Mouse (Mus musculus) adrenal gland, adult 8-10 months (tissue): Measurements from ENCODE around the gene Olfr1440. TPM values are rescaled to one million over a fixed set of nuclear protein-coding genes. Genes with fewer than 3 reads are reported as not detected.

Source experiments
- DNase-seq: peaks from one replicate; pipeline ENCODE4 v3.0.0; 2022
- total RNA-seq, 4 experiments: library from RNA; stranded (reverse); gene quantifications; 2 replicates each; pipeline ENCODE4 v1.2.4; 2022

Olfr1440 gene
- total RNA-seq, result not detected

- DNase-seq, result no peak
Measured at GRCm38 (mm10) chr19:12386979-12387378, at the start of gene Olfr1440. TSS of gene Olfr1440 (plus strand) at chr19:12387279.

- DNase-seq, result no peak
Measured at GRCm38 (mm10) chr19:12373004-12373403, 14.1 kb upstream of the Olfr1440 start.

- no peak for DNase-seq
Measured at GRCm38 (mm10) chr19:12374465-12375025, 12.5 kb upstream of the Olfr1440 start.

- no peak for DNase-seq
Measured at GRCm38 (mm10) chr19:12413737-12414136, 26.7 kb downstream of the Olfr1440 start.

- no peak for DNase-seq
Measured at GRCm38 (mm10) chr19:12417361-12417760, 30.3 kb downstream of the Olfr1440 start, which contains the start of gene Olfr1441. TSS of gene Olfr1441 (plus strand) at chr19:12417433.

GRCm38 (mm10) chr19:12418312-12418711, 31.2 kb downstream of the Olfr1440 start:
- DNase-seq, result no peak

GRCm38 (mm10) chr19:12420555-12420954, 33.5 kb downstream of the Olfr1440 start:
- DNase-seq, result no peak

- DNase-seq, result no peak
Measured at GRCm38 (mm10) chr19:12421680-12422079, 34.6 kb downstream of the Olfr1440 start.

- no peak for DNase-seq
Measured at GRCm38 (mm10) chr19:12427101-12427500, 40.0 kb downstream of the Olfr1440 start.

- DNase-seq, result no peak
Measured at GRCm38 (mm10) chr19:12427605-12428004, 40.5 kb downstream of the Olfr1440 start, which contains the start of gene Pfpl. TSS of gene Pfpl (plus strand) at chr19:12427905.

GRCm38 (mm10) chr19:12433033-12433432, 46.0 kb downstream of the Olfr1440 start:
- no peak for DNase-seq

GRCm38 (mm10) chr19:12435011-12435416, 47.9 kb downstream of the Olfr1440 start:
- DNase-seq, result no peak

GRCm38 (mm10) chr19:12435750-12436524, 48.9 kb downstream of the Olfr1440 start:
- DNase-seq, result no peak

- no peak for DNase-seq
Measured at GRCm38 (mm10) chr19:12439581-12439980, 52.5 kb downstream of the Olfr1440 start.

GRCm38 (mm10) chr19:12440103-12440725, 53.1 kb downstream of the Olfr1440 start:
- DNase-seq, result no peak

GRCm38 (mm10) chr19:12442560-12442959, 55.5 kb downstream of the Olfr1440 start:
- no peak for DNase-seq

- no peak for DNase-seq
Measured at GRCm38 (mm10) chr19:12445014-12445413, 57.9 kb downstream of the Olfr1440 start.

Other genes starting within 250 kb of the Olfr1440 start
- not detected for gene Olfr1555-ps1, start 217.2 kb upstream of the Olfr1440 start, total RNA-seq
- not detected for gene Olfr1431, start 186.6 kb upstream of the Olfr1440 start, total RNA-seq
- not detected for gene Olfr1432, start 154.7 kb upstream of the Olfr1440 start, total RNA-seq
- gene Olfr262, start 145.6 kb upstream of the Olfr1440 start, total RNA-seq, result not detected
- gene Olfr235, start 126.2 kb upstream of the Olfr1440 start, total RNA-seq, result not detected
- gene Olfr1434, start 107.4 kb upstream of the Olfr1440 start, total RNA-seq, result not detected
- gene Olfr1436, start 88.1 kb upstream of the Olfr1440 start, total RNA-seq, result not detected
- not detected for gene Olfr1437, start 62.2 kb upstream of the Olfr1440 start, total RNA-seq
- not detected for gene Olfr1438-ps1, start 51.4 kb upstream of the Olfr1440 start, total RNA-seq
- gene Olfr1441, start 30.2 kb downstream of the Olfr1440 start, total RNA-seq, result not detected
- not detected for gene Pfpl, start 40.6 kb downstream of the Olfr1440 start, total RNA-seq
- gene Mpeg1, start 73.5 kb downstream of the Olfr1440 start, total RNA-seq, result 10 to 100 TPM; 29.9 to 72.1 (median 53.2) TPM
- 10 to 100 TPM; 12.6 to 26.3 (median 19.7) TPM for gene Dtx4, start 114.2 kb downstream of the Olfr1440 start, total RNA-seq
- 1 to 10 TPM; 2.2 to 5.5 (median 4.6) TPM for gene Fam111a, start 158.5 kb downstream of the Olfr1440 start, total RNA-seq
- under 1 TPM in 1 of 4 experiments, not detected in 3; 0.16 TPM for gene Gm4952, start 212.7 kb downstream of the Olfr1440 start, total RNA-seq
- gene Glyat, start 246.0 kb downstream of the Olfr1440 start, total RNA-seq, result not detected